Mouse (Mus musculus) gastrocnemius, adult 2 months (tissue): ENCODE measurements around the gene Gm49673. TPM values are rescaled to one million over a fixed set of nuclear protein-coding genes. Genes with fewer than 3 reads are reported as not detected.
"Not testable (repeated sequence)": the region's sequence is repeated elsewhere in the genome, so short reads cannot be mapped to it uniquely, and the experiment has no call there.

ENCODE experiments used
- DNase-seq: peaks from one replicate; pipeline ENCODE4 v3.0.0; 2022
- H3K27ac ChIP-seq: fragments of 200-600 bp; 2 replicates; pipeline ENCODE4 v1.8.1; 2022; ENCODE audit warnings: mild to moderate bottlenecking
- H3K4me3 ChIP-seq: fragments of 200-600 bp; 2 replicates; pipeline ENCODE4 v1.8.1; 2022; ENCODE audit warnings: mild to moderate bottlenecking, moderate library complexity
- CTCF ChIP-seq: fragments of 200-600 bp; IDR thresholded peaks from 2 replicates; pipeline ENCODE4 v1.8.1; 2022; ENCODE audit warnings: antibody characterized with exemption, mild to moderate bottlenecking, moderate library complexity
- intact Hi-C: fragments of 180-260 bp; cut with DNase I; formaldehyde crosslinking; loops from one replicate; pipeline ENCODE4 v1.15.1; 2025
- long read RNA-seq, 2 experiments: library from polyadenylated mRNA; stranded (forward); transcript quantifications; one replicate each; pipeline ENCODE4 v2.0.0; 2021
- total RNA-seq, 2 experiments: library from RNA; stranded (reverse); gene quantifications; 2 replicates each; pipeline ENCODE4 v1.2.3; 2021

The Gm49673 gene
- under 1 TPM in 1 of 2 experiments, not detected in 1; 0.38 TPM for total RNA-seq
- long read RNA-seq, experiment 1, partial matches to known transcripts: 2 of 3 reads
- long read RNA-seq, experiment 1, other reads (novel, unspliced or antisense): 1 of 3 reads
- long read RNA-seq, experiment 2, partial matches to known transcripts: 5 of 8 reads
- long read RNA-seq, experiment 2, other reads (novel, unspliced or antisense): 3 of 8 reads

GRCm38 (mm10) chr17:8147439-8148316, at the start of gene Gm49673, which contains the start of gene Rnaset2a:
Gene Gm49673, minus strand, starts transcription at chr17:8147788.
Gene Rnaset2a, minus strand, starts transcription at chr17:8148097.
- peak within 1 kb of the TSS; percentile 90 for H3K27ac ChIP-seq
- DNase-seq: peak; percentile 59

GRCm38 (mm10) chr17:8195685-8196376, 48.2 kb upstream of the Gm49673 start:
- DNase-seq: no peak
- Histone ChIP-seq H3K27ac (no peak overlapping the region), H3K4me3 (no peak overlapping the region)
- TF ChIP-seq CTCF: no peak
- intact Hi-C loops: no loop called here

More at GRCm38 (mm10) chr17:8147439-8148316, at the start of gene Gm49673, which contains the start of gene Rnaset2a:
- peak within 1 kb of the TSS; percentile 80 for H3K4me3 ChIP-seq
- intact Hi-C loops: not testable (repeated sequence)

GRCm38 (mm10) chr17:8193678-8194077, 46.1 kb upstream of the Gm49673 start:
- no peak for TF ChIP-seq CTCF
- Histone ChIP-seq H3K27ac (no peak overlapping the region), H3K4me3 (no peak overlapping the region)
- intact Hi-C loops: no loop called here
- DNase-seq: no peak

- no peak overlapping the region for H3K27ac ChIP-seq
- no peak for DNase-seq
- intact Hi-C loops: no loop called here
- TF ChIP-seq CTCF: no peak
- H3K4me3 ChIP-seq: no peak overlapping the region
These were observed 36.6 kb upstream of the Gm49673 start for GRCm38 (mm10) chr17:8184217-8184616.

- no peak for DNase-seq
- no peak overlapping the region for H3K4me3 ChIP-seq
- no peak overlapping the region for H3K27ac ChIP-seq
- TF ChIP-seq CTCF: no peak
- intact Hi-C loops: no loop called here
These were observed 36.2 kb upstream of the Gm49673 start for GRCm38 (mm10) chr17:8183815-8184214.

GRCm38 (mm10) chr17:8177090-8177489, 29.5 kb upstream of the Gm49673 start:
- no peak for DNase-seq
- no peak for TF ChIP-seq CTCF
- Histone ChIP-seq H3K27ac (no peak overlapping the region), H3K4me3 (no peak overlapping the region)
- intact Hi-C loops: no loop called here

- no peak for TF ChIP-seq CTCF
- no peak for DNase-seq
- intact Hi-C loops: no loop called here
- no peak overlapping the region for H3K4me3 ChIP-seq
- no peak overlapping the region for H3K27ac ChIP-seq
These were observed 23.5 kb upstream of the Gm49673 start for GRCm38 (mm10) chr17:8171081-8171480.

GRCm38 (mm10) chr17:8170331-8170730, 22.7 kb upstream of the Gm49673 start:
- Histone ChIP-seq H3K4me3 (no peak overlapping the region), H3K27ac (no peak overlapping the region)
- DNase-seq: no peak
- intact Hi-C loops: no loop called here
- TF ChIP-seq CTCF: no peak

- H3K4me3 ChIP-seq, intact Hi-C loops: not testable (repeated sequence)
- peak overlapping the region; percentile 53 for H3K27ac ChIP-seq
- DNase-seq: peak; percentile 47
These were observed 19.8 kb upstream of the Gm49673 start for GRCm38 (mm10) chr17:8167436-8167835.

- intact Hi-C loops, DNase-seq, H3K27ac ChIP-seq: not testable (repeated sequence)
- H3K4me3 ChIP-seq: peak overlapping the region; percentile 74
These were observed 18.9 kb upstream of the Gm49673 start for GRCm38 (mm10) chr17:8166454-8166853.

GRCm38 (mm10) chr17:8165977-8166376, 18.4 kb upstream of the Gm49673 start:
- intact Hi-C loops: not testable (repeated sequence)

GRCm38 (mm10) chr17:8165608-8165945, 18.0 kb upstream of the Gm49673 start:
- peak; percentile 46 for DNase-seq
- intact Hi-C loops: not testable (repeated sequence)
- peak overlapping the region; percentile 74 for H3K4me3 ChIP-seq
- peak overlapping the region; percentile 78 for H3K27ac ChIP-seq

More at GRCm38 (mm10) chr17:8165977-8166376, 18.4 kb upstream of the Gm49673 start:
- Histone ChIP-seq H3K27ac (peak overlapping the region; percentile 78), H3K4me3 (peak overlapping the region; percentile 74)
- DNase-seq: not testable (repeated sequence)

GRCm38 (mm10) chr17:8164701-8165607, 17.4 kb upstream of the Gm49673 start, which contains the start of gene Fgfr1op:
Gene Fgfr1op, plus strand, starts transcription at chr17:8165501.
- Histone ChIP-seq H3K27ac (peak within 1 kb of the TSS; percentile 93), H3K4me3 (peak within 1 kb of the TSS; percentile 74)
- intact Hi-C loops: not testable (repeated sequence)
- DNase-seq: peak; percentile 26
